Mouse (Mus musculus) myocyte (in vitro differentiated cells): Measurements from ENCODE around the gene Stradb. TPM values are rescaled to one million over a fixed set of nuclear protein-coding genes. Genes with fewer than 3 reads are reported as not detected.
A peak's percentile ranks its signal among the peaks of the same experiment; 100 is the strongest.

Experiments used
- H3K27me3 ChIP-seq: one replicate; pipeline ENCODE4 v1.6.1; 2011; ENCODE audit not compliant: control insufficient read depth, insufficient read depth, insufficient read length
- H3K36me3 ChIP-seq: one replicate; pipeline ENCODE4 v1.6.1; 2011; ENCODE audit not compliant: control insufficient read depth, insufficient read depth
- H3K4me2 ChIP-seq: one replicate; pipeline ENCODE4 v1.6.1; 2011; ENCODE audit warnings: low read depth, control low read depth
- H3K4me3 ChIP-seq: one replicate; pipeline ENCODE4 v1.5.1; 2011; ENCODE audit warnings: mild to moderate bottlenecking, control low read depth, moderate library complexity
- H3K79me2 ChIP-seq: one replicate; pipeline ENCODE4 v1.6.1; 2011; ENCODE audit not compliant: control insufficient read depth, insufficient read depth
- H3ac ChIP-seq: one replicate; pipeline ENCODE4 v1.6.1; 2011; ENCODE audit not compliant: control insufficient read depth, insufficient read length
- CEBPB ChIP-seq: IDR thresholded peaks from 2 replicates; pipeline ENCODE4 v1.6.1; 2011; ENCODE audit warnings: mild to moderate bottlenecking, moderate library complexity; ENCODE audit not compliant: poor library complexity, insufficient read depth, severe bottlenecking
- E2F4 ChIP-seq: IDR thresholded peaks from one replicate; pipeline ENCODE4 v1.6.1; 2011; ENCODE audit warnings: mild to moderate bottlenecking, control low read depth, moderate library complexity; ENCODE audit not compliant: insufficient read depth
- MAX ChIP-seq: IDR thresholded peaks from one replicate; pipeline ENCODE4 v1.6.1; 2011; ENCODE audit warnings: low read depth, mild to moderate bottlenecking, control low read depth
- MYOD1 ChIP-seq, 3 experiments: IDR thresholded peaks; one replicate each; pipeline ENCODE4 v1.6.1; 2011; ENCODE audit warnings: control low read depth in 2 of 3, low read depth in 2 of 3, mild to moderate bottlenecking in 2 of 3, moderate library complexity in 1 of 3; ENCODE audit not compliant: insufficient read length in 2 of 3, control insufficient read depth in 1 of 3
- MYOG ChIP-seq, 3 experiments: IDR thresholded peaks; one replicate each; pipeline ENCODE4 v1.6.1; 2011; ENCODE audit warnings: control low read depth in 2 of 3, low read depth in 2 of 3, mild to moderate bottlenecking in 2 of 3; ENCODE audit not compliant: insufficient read length in 2 of 3, control insufficient read depth in 1 of 3, insufficient read depth in 1 of 3
- POLR2A ChIP-seq: IDR thresholded peaks from one replicate; pipeline ENCODE4 v1.6.1; 2011; ENCODE audit warnings: low read depth, mild to moderate bottlenecking, control low read depth, moderate library complexity; ENCODE audit not compliant: insufficient read length
- POLR2AphosphoS2 ChIP-seq: IDR thresholded peaks from one replicate; pipeline ENCODE4 v1.6.1; 2011; ENCODE audit warnings: low read depth, control low read depth; ENCODE audit not compliant: insufficient read length
- REST ChIP-seq: IDR thresholded peaks from one replicate; pipeline ENCODE4 v1.6.1; 2011; ENCODE audit warnings: mild to moderate bottlenecking, control low read depth, moderate library complexity; ENCODE audit not compliant: insufficient read depth, insufficient read length
- SRF ChIP-seq: IDR thresholded peaks from one replicate; pipeline ENCODE4 v1.6.1; 2011; ENCODE audit warnings: low read depth; ENCODE audit not compliant: control insufficient read depth, insufficient read length
- TCF12 ChIP-seq: IDR thresholded peaks from one replicate; pipeline ENCODE4 v1.6.1; 2011; ENCODE audit warnings: mild to moderate bottlenecking, control low read depth; ENCODE audit not compliant: poor library complexity, insufficient read depth, severe bottlenecking
- TCF3 ChIP-seq: IDR thresholded peaks from one replicate; pipeline ENCODE4 v1.6.1; 2011; ENCODE audit warnings: low read depth, control low read depth; ENCODE audit not compliant: insufficient read length
- USF1 ChIP-seq: IDR thresholded peaks from one replicate; pipeline ENCODE4 v1.6.1; 2011; ENCODE audit warnings: low read depth, mild to moderate bottlenecking, control low read depth, moderate library complexity
- polyA plus RNA-seq: library from polyadenylated mRNA; unstranded; fragments of >200 nt; fragmentation: generic; extraction: Trizol; gene quantifications from one replicate; pipeline ENCODE4 v1.2.1, GENCODE M21; 2012; ENCODE audit warnings: missing spikeins

Stradb gene
- polyA plus RNA-seq, 1 experiment, result 17.0 TPM

GRCm38 (mm10) chr1:58945523-58945922, 27.8 kb upstream of the Stradb start:
- no peaks in the 10 kb centered on the region for H3K36me3 ChIP-seq
- peaks cover 36% of the 10 kb centered on the region for H3K79me2 ChIP-seq
- TF ChIP-seq MYOG (IDR thresholded peaks at IDR 0.05; ENCODE audit: control insufficient read depth in 1 of 3, insufficient read depth in 1 of 3, insufficient read length in 2 of 3, low read depth in 2 of 3) (no peak), TCF3 (no peak), TCF12 (no peak), SRF (no peak), E2F4 (no peak), MAX (no peak), MYOD1 (IDR thresholded peaks at IDR 0.05; ENCODE audit: control insufficient read depth in 1 of 3, insufficient read length in 2 of 3, low read depth in 2 of 3) (no peak), CEBPB (no peak), POLR2AphosphoS2 (no peak), USF1 (no peak), POLR2A (no peak), REST (no peak)
- H3K4me2 ChIP-seq, result no peak overlapping the region
- no peak overlapping the region for H3ac ChIP-seq
- H3K4me3 ChIP-seq, result no peak overlapping the region
- H3K27me3 ChIP-seq, result no peaks in the 10 kb centered on the region

DNA sequence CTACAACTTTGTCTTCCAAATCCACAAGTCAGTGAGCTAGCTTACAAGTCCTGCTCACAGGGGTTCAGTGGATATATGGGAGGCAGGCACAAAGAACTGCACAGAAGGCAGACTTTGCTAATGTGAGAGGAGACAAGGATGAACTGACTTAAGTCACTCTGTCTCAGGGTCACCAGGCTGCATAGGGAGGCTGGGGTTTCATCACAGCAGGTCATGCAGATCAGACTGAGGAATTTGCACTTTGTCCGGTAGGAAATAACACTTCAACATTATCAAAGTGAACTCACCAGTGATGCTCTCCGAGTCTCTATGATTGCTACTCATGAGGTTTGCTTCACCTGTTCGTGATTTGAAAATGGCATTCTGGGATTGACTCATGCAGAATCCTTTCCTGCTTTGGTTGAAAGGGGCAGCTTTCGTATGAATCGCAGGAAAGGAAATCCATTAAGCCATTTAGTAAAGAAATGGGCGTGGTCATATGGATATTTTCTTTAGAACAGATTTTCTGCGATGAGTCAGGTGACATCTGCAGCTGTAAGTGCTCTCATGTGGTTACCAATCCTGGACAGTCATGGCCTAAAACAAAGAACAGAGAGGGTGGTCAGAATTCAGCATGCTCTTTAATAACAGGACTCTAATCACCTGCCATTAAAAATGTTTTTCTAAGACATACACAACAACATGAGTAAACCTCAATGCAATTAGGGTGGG, 27.2 kb upstream of the Stradb start:
- Histone ChIP-seq H3K79me2 (peaks cover 40% of the 10 kb centered on the region), H3ac (no peak overlapping the region)

DNA sequence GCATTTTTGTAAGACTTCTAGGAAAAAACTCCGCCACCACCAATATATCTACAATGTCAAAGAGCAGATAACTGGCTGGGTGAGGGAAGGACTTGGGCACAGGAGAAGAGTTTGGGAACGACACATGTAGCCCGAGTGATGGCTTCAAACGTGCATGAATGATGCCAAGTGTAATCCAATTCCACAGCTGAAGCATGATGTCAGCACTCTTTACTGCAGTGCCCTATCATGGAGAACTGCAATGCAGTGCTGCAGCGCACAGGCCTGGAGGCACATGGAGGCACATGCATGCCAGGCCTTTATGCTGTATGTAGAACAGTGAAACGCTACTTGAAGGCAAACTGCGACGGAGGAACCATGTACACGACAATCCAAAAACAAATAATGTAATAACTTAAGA, 26.6 kb upstream of the Stradb start:
- Histone ChIP-seq H3K79me2 (peaks cover 40% of the 10 kb centered on the region), H3ac (no peak overlapping the region), H3K27me3 (no peaks in the 10 kb centered on the region), H3K36me3 (no peaks in the 10 kb centered on the region), H3K4me2 (peak overlapping the region; percentile 49), H3K4me3 (no peak overlapping the region)
- TF ChIP-seq MYOG (IDR thresholded peaks at IDR 0.05; ENCODE audit: control insufficient read depth in 1 of 3, insufficient read depth in 1 of 3, insufficient read length in 2 of 3, low read depth in 2 of 3), result peak in 1 of 3 experiments; percentile 49
- TF ChIP-seq REST, result no peak
- peak in 2 of 3 experiments; percentile 14 to 60 for TF ChIP-seq MYOD1 (IDR thresholded peaks at IDR 0.05; ENCODE audit: control insufficient read depth in 1 of 3, insufficient read length in 2 of 3, low read depth in 2 of 3)
- no peak for TF ChIP-seq CEBPB

More for the DNA sequence above, 27.2 kb upstream of the Stradb start:
- H3K4me2 ChIP-seq, result peak overlapping the region; percentile 49
- TF ChIP-seq USF1, result peak; percentile 40
- TF ChIP-seq REST, result no peak
- H3K27me3 ChIP-seq, result no peaks in the 10 kb centered on the region
- no peaks in the 10 kb centered on the region for H3K36me3 ChIP-seq
- no peak overlapping the region for H3K4me3 ChIP-seq

DNA sequence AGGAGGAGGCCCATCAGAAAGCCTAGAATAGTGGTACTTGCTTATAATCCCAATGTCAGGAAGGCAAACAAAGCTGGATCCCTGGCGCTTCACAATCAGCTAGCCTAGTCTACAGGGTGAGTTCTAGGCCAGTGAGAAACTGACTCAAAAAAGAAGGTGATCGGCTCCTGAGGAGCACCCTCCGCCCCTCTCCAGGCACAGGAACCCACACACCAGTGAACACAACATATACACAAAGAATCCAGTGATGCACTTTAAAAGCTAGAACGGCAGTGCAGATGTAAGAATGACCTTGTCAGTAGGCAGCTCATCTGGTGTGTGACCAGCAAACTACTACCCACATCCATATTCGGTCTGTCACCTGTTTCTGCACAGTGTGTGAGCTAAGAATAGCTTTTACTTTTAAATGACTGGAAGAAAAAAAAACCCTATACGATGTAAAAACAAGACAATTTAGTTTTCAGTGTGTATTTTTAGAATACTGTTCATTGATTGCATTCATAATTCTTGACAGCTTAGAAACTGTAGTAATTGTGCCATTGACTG, 23.7 kb upstream of the Stradb start:
- no peak overlapping the region for H3K4me2 ChIP-seq
- no peaks in the 10 kb centered on the region for H3K36me3 ChIP-seq

GRCm38 (mm10) chr1:58950899-58951648, 22.2 kb upstream of the Stradb start:
- peaks cover 69% of the 10 kb centered on the region for H3K79me2 ChIP-seq
- H3ac ChIP-seq, result no peak overlapping the region
- H3K36me3 ChIP-seq, result no peaks in the 10 kb centered on the region
- TF ChIP-seq MYOG (IDR thresholded peaks at IDR 0.05; ENCODE audit: control insufficient read depth in 1 of 3, insufficient read depth in 1 of 3, insufficient read length in 2 of 3, low read depth in 2 of 3) (no peak), E2F4 (no peak), REST (no peak), SRF (no peak), POLR2AphosphoS2 (no peak), USF1 (peak; percentile 64), CEBPB (peak; percentile 45; the same call in 1 of the 2 replicates)
- peak overlapping the region; percentile 54 for H3K4me2 ChIP-seq
- H3K4me3 ChIP-seq, result no peak overlapping the region
- H3K27me3 ChIP-seq, result no peaks in the 10 kb centered on the region

More for the DNA sequence above, 23.7 kb upstream of the Stradb start:
- H3K27me3 ChIP-seq, result no peaks in the 10 kb centered on the region
- TF ChIP-seq MYOD1 (IDR thresholded peaks at IDR 0.05; ENCODE audit: control insufficient read depth in 1 of 3, insufficient read length in 2 of 3, low read depth in 2 of 3), result peak in 1 of 3 experiments; percentile 57
- TF ChIP-seq POLR2A, result no peak
- no peak for TF ChIP-seq USF1
- peak in 1 of 3 experiments; percentile 42 for TF ChIP-seq MYOG (IDR thresholded peaks at IDR 0.05; ENCODE audit: control insufficient read depth in 1 of 3, insufficient read depth in 1 of 3, insufficient read length in 2 of 3, low read depth in 2 of 3)
- TF ChIP-seq REST, result no peak
- H3K4me3 ChIP-seq, result no peak overlapping the region
- peaks cover 55% of the 10 kb centered on the region for H3K79me2 ChIP-seq
- H3ac ChIP-seq, result no peak overlapping the region
